Mouse (Mus musculus) cerebellum, postnatal 4 days (tissue): Measurements from ENCODE around the gene Rev1.
A peak's percentile ranks its signal among the peaks of the same experiment; 100 is the strongest.

Experiments
- DNase-seq, 2 experiments: peaks; one replicate each; pipeline ENCODE4 v3.0.0; 2022; ENCODE audit warnings: low spot score in 2 of 2, mixed read lengths in 1 of 2

Gene Rev1

DNA sequence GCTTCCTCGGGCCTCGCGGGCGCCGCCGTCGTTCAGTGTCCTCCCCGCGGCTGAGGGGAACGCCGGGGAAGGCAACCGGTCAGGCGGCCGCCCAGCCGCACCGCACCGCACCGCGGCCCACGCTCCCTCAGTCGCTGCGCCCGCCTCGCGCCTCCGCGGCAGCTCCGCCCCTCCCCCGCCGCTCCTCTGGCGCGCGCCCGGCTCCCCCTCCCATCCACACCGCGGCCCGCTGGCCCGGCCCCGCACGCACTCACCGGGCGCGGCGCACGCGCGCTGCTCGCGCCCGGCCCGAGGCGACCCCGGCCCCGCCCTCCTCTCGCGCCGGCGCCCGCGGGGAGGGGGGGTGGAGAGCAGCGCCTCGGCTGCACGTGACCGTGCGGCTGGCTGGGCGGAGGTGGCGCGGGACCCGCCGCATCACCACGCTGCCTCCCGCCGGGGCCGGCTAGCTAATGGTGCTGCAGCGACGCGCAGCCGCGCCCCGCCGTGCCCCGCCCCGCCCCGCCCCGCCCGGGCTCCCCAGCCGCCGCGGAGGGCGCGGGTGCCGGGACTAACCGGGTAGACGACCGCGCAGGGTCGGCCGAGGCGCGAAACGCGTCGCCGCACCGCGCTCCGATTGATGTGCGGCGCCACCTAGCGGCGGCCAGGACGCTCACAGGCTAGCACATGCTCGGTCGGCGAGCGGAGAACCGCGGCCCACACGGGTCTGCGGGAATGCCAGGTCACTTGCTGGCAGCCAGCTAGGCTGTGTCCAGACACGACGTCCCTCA, at the start of gene Rev1:
Rev1 (minus strand) TSS at position 301 of the 767 bp plus-strand sequence.
- peak; percentile 81 to 96 for DNase-seq

DNA sequence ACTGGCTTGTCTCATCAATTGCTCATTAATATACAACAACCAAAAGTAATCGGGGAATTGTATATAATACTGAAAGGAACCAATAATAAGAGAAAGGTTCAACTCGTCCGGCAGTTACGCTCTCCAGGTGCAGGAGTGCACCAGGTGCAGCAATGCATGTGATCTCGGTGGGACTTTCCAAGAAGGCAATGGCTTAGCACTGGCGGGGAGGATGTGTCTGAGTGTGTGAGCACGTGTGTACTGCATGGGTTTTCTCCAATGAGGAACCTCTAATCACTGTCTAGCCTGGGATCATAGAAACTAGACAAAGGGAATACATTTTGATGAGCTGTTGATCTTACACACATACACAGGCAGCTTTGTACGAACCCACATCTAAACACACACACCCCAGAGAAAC, 49.3 kb upstream of the Rev1 start:
- DNase-seq: no peak

DNA sequence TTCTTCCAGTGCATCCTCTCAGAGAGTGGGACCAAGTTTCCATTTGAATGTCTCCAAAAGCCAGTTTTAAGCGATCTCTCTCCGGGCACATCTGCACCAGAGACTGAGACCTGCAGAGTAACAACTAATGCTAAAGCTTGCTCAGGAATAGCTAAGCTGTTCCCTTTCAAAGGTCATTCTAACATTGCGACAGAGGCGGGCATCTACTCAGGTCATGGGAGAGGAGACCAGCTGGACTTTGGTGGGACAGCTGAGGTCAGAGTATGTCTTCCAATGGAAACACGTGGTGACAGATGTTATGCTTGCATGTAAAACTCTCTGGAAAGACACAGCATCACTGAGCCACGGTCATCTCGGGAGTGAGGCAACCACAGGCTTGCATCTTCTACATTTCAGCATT, 46.5 kb upstream of the Rev1 start:
- no peak for DNase-seq

DNA sequence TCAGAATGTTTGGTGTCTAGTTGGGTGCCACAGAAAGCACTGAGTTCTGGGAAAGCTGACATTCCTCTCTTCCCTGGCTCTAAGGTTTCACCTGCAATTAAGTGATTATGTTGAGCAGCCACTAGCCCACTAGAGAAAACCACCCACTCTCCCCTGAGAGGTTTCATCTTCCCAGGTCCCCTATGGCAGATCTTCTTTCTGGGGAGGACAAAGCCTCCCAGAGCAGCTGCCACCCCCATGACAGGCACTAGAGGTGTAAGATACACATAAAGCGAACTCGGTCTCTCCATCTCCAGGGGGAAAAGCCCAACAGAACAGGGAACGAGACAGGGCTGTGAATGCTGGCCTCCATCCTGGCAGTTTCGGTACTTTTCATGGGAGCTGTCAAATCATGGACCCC, 42.3 kb upstream of the Rev1 start:
- DNase-seq: no peak

DNA sequence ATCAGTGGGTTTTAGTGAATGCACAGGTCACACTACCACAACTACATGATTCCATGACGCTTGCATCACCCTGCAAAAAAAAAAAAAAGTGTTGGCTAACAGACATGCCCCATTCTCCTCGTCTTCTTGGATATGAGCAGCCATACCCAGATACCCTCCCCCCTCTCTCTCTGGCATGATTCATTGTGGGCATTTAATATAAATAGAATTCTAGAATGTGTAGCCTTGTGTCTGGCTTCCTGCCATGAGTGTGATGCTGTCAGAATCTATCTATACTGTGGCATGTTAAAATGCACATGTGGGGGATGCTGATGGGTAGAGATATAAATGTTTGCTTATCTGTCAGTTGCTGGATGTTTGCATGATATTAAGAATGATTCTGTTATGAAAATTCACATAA, 36.1 kb upstream of the Rev1 start:
- DNase-seq: no peak

DNA sequence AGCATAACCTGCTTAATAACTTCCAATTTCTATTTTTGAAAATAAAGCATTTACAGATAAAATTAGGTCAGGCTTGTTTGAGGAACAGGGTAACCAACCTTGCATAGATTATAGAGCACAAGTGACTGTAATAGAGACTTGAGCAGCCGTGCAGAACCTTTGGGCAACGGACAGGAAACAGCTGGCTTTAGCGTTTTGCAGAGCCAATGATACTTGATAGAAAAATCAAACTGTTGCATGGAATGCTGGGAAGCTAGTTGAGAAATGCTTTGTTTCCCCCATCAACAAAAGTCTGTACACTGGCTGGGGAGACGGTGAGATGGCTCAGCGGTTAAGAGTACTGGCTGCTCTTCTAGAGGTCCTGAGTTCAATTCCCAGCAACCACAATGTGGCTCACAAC, 20.5 kb upstream of the Rev1 start:
- DNase-seq: no peak

DNA sequence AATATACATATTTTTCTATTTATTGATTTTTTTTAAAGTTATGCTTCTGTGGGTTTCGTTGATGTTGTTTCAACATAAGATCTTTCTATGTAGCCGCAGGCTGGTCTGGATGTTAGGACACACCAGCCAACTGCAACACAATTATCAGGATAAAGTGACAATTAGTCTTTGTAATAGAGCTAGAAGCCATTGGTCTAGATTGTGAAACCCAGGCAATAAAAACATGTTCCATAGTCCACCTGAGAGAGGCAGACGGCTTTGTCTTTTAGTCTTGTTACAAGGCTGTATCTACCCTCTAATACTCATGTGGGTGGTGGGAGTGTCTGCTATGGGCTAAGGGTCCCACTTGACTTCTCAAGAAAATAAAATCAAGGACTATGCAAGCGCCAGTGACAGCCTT, 16.4 kb upstream of the Rev1 start:
- DNase-seq: no peak

DNA sequence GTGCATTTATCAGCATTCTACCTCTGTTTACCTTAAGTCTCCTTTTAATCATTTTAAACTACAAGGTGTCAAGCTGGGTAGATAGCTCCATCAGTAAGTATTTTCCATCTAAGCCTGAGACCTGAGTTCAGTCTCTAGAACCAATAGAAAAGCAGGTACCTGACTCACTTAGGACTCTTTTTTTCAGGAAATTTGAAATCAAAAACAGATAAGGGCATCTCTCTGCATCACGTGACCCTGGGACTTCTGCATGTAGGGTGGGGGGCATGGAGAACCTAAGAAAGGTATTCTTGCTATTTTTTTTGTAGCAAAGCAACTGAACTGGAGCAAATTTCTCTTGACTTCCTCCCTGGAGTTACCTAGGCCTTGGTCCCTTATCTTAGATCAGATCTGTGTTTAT, 11.8 kb upstream of the Rev1 start:
- DNase-seq: no peak

DNA sequence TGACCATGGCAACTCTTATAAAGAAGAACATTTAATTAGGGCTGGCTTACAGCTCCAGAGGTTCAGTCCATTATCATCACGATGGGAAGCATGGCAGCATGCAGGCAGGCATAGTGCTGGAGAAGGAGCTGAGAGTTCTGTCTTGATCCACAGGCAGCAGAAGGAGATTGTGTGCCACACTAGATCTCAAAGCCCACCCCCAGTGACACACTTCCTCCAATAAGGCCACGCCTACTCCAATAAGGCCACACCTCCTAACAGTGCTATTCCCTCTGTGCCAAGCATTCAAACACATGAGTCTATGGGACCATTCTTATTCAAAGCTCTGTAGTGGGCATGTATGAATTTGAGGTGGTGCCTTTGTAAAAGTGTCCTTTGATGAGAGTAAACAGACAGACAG, 11.3 kb upstream of the Rev1 start:
- no peak for DNase-seq

DNA sequence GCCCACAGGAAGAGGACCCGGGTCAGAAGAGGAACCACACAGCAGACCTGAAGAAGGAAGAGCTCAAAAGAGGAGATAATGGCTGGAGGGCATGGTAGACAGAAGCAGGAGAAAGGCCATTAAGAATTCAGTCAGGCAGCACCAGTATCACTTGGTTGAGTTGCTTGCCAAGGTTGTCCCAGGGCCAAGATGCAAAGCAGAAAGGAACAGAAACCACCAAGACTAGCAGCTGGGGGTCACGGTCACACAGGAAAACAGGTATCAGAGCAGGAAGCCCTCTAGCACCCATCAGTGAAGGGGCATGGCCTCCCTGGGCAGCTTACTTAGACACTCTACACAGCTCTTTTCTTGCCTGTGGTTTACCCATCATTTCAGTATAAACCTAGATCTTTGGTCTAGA, 9.8 kb upstream of the Rev1 start:
- no peak for DNase-seq

DNA sequence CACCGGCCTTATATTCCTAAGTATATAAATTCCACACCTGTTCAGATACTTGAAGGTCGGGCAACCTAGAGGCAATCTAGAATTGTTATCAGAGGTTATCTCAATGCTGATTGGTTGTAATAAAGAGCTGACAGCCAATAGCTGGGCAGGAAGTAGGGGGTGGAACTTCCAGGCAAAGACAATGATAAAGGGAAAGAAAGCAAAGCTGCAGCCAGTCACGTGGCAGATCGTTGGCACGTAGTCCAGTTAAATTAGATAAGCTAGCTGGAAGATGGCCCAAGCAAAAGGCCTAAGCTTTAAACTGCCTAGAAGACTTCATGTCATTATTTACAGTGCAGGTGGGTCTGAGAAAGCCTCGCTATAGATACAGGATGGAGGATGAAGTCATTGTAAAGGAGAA, 3.3 kb upstream of the Rev1 start:
- no peak for DNase-seq

DNA sequence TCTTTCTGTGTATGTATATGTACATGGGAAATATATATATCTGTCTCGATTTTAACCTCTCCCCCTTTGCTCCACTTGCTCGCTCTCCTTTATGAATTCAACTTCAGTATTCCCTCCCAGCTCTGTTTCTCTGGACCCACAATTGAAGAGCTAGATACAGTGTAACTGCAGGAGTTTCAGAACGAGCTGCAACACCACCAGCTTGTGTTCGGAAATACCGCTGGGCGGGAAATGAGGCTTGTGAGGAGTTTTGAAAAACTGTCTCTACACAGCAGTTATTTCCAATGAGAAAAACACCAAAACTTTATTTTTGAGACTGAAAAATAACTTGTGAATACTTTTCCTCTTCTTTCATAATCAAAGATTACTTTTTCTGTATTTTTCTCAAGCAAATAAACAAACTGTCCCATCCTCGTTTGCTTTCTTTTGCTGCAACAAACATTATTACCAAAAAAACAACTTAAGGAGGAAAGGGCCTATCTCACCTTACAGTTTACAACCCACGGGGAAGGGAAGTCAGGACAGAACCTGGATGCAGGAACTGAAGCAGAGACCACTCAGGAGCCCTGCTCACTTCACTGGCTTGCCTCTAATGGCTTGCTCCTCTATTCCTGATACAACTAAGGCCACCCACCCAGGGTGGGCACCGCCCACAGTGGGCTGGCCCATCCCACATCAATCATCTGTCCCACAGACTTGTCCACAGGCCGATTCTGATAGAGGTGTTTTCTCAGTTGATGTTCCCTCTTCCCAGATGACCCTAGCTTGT, 1.3 kb upstream of the Rev1 start:
- DNase-seq: no peak

DNA sequence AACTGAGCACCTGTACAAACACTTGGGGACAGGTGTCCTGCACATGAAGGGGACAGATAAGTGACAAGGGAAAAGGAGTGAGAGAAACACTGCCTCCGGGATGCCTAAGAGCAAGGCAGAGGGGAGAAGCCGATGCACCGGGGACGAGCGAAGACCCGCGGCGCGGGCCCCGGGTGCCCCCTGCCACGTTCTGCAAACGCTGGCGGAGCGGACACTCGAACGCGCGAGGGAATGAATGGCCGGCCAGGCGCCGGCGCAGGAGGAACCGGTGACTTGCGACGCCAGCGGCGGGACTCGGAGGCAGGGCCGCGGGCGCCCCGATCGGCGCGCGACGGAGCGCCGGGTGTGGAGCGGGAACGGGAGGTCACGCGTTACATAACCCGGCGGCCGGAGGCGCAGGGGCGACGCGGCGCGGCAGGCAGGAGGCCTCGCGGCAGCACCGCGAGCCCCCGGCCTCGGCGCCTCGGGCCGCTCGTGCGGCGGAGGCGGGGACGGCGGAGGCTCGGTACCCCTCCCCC, 623 bp downstream of the Rev1 start:
- peak; percentile 36 to 49 for DNase-seq

DNA sequence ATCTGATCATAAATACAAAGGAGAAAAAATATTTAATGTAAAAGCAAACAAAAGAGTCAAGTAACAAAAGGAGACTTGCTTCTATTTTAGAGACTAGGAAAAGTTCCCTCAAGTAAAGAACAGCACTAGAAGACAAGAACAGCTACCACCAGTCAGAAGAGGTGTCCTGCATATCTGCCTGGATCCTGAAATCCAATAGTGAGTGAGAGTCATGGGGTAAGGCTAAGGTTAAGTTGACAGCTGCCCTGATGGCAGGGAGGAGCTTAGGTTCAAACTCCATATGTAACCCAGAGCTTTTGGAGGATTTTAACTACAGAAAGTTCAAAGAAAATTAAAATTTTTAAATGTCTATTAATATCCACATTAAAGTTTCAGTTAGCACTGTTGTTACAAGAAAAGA, 2.6 kb downstream of the Rev1 start:
- no peak for DNase-seq

DNA sequence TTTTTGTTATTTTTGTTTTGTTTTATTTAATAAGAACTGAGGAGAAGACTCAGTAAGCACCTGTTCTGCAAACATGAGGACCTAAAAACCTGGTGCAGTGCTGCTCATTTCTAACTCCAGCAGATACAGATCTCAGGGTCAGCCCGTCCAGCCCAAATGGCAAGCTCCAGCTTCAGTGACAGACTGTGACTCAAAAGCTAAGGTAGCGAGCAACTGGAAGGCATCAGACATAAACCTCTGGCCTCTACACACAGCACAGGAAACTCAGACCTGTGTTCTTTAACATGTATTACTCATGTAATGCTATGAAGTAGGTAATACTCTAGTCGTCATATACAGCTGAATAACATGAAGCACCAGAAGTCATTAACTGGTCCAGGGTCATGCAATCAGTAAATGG, 3.2 kb downstream of the Rev1 start:
- DNase-seq: no peak

DNA sequence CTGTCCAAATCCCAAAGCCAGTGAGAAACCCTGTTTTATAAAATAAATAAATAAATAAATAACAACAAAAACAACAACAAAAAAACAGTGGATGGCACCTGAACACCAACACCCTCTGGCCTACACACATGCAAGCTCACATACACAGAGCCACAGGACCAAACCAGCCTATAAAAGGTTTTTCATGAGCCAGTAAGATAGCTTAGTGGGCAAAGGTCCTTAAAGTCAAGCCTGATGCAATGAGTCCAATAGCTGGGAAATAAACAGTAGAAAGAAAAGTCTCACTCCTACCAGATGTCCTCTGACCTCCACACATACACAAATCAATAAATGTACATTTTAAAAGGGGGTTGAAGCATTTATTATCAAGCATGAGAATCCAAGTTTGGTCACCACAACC, 5.3 kb downstream of the Rev1 start:
- no peak for DNase-seq

DNA sequence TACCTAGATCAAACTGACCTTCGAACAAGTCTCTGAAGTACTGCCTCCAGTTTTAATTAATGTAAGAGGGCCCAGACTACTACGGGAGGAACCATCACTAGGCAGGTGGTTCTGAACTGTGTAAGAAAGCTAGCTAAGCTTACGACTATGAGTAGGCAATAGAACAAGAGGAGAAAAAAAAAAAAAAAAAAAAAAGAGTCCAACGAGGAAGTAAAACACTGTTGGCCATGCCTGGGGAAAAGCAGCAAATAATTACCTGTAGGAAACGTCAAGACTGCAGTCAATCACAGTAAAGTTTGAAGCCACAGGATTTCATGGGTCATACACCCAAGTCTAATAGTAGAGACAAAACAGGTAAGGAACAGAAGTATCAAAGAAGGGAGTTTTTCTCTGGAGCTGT, 8.7 kb downstream of the Rev1 start:
- DNase-seq: no peak

DNA sequence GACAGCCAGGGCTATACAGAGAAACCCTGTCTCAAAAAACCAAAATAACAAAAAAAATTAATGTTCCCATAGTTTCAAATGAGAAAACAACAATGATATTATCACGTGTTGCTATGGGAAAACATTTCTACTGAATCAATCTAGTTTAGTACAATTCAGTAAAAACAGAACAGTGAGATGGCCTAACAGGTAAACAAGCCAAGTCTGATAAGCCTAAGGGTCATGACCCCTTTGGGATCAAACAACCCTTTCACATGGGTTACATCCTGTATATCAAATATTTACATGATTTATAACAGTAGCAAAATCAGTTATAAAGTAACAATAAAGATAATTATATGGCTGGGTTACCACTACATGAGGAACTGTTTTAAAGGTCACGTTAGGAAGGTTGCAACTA, 11.0 kb downstream of the Rev1 start:
- no peak for DNase-seq

DNA sequence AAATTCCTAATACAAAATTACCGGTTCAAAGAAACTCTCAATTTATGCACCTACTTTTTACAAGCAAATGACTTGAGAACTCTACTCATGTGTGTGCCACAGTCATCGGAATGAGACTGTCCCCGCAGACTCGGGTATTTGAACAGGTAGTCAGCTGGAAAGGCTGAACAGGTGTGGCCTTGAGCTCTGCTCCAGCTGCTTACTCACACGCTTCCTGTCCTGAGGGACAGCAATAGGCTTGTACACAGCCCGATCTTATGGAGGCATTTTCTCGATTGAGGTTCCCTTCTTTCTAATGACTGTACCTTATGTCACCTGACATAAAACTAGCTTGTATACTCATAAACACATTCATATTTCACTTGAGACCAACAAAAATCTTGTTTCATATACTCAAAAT, 19.8 kb downstream of the Rev1 start:
- no peak for DNase-seq

DNA sequence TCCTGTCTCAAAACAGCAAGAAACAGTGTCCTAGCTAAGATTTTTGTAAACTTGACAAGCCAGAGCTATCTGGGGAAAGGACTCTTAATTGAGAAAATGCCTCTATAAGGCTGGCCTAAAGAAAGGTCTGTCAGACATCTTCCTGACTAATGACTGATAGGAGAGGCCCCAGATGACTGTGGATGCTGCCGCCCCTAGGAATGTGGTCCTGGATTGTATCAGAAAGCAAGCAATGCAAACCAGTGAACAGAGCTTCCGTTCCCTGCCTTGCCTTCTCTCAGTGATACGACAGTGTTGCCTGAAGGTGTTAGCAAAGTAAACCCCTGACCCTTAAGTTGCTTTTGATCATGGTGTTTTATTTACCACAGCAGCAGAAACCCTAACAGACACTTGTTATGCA, 25.8 kb downstream of the Rev1 start:
- DNase-seq: no peak

DNA sequence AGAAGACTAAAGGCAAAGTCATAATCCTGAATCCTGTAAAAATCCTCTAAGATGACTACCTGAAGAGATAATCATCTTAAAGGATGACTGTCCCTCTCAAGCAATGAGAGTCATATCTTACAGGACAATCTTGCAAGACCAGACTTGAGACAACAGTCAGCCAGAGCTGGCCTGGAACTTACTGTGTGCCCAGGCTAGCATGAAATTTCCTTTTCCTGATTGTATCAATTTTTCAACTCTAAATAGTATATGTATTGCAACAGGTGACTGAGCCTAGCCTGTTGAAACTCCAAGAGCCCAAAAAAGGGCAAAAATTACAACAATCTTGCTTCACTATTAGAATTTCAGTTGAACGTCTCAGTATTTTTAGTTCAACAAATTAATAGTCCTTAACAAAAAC, 26.4 kb downstream of the Rev1 start:
- no peak for DNase-seq

DNA sequence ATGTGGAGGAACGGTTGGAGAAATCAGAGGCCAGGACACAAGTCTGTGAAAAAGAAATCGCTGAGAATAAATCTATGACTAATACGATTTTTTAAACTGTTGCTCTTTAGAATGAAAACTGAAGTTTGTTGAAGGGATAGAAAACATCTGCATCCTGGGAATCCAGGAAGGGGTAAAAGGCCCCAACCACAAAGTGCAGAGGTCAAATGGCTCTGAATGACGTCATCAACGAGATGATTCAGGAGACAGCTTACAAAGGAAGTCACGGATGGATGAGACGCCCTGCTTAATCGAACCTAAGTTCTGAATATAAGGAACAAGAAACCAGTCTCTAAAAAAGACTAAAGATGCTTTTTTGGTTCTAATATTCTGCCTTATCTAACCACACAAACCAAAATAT, 48.3 kb downstream of the Rev1 start:
- DNase-seq: no peak

DNA sequence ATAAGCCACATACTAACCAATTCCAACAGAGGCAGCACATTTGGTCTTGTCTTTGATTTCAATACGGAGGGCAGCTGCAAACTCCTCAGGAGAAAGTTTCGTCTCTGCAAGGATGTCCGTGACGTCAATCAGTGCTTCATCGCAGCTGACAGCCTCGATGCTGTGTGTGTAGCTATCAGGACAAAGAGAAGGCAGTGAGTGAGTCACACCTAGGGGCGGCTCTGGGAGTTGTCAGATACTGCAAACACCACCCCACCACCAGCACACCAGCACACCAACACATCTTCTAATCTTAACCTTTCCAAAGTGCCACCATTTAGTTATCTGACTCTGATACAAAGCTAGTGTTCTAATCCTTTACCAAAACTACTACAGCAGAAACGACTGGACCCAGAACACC, 58.3 kb downstream of the Rev1 start:
- no peak for DNase-seq
